Mouse (Mus musculus) left cerebral cortex, adult 6 months (tissue): ENCODE data around the gene Mdn1. TPM values are rescaled to one million over a fixed set of nuclear protein-coding genes. Genes with fewer than 3 reads are reported as not detected.

Experiments used
- long read RNA-seq, 2 experiments: library from polyadenylated mRNA; unstranded; transcript quantifications; one replicate each; pipeline ENCODE4 v2.0.0; 2019 to 2020
- polyA plus RNA-seq: library from polyadenylated mRNA; unstranded; fragments of <200 nt; fragmentation: Nextera tagmentation; gene quantifications from 2 replicates; pipeline ENCODE4 v1.2.3, GENCODE M21; 2021

The Mdn1 gene
- 2.6 and 3.9 TPM in 2 replicates for polyA plus RNA-seq
- long read RNA-seq, experiment 1, partial matches to known transcripts, result 10 of 12 reads
- long read RNA-seq, experiment 1, other reads (novel, unspliced or antisense), result 2 of 12 reads
- long read RNA-seq, experiment 2, partial matches to known transcripts, result 6 of 6 reads
- long read RNA-seq, experiment 2, other reads (novel, unspliced or antisense), result 0 of 6 reads

DNA sequence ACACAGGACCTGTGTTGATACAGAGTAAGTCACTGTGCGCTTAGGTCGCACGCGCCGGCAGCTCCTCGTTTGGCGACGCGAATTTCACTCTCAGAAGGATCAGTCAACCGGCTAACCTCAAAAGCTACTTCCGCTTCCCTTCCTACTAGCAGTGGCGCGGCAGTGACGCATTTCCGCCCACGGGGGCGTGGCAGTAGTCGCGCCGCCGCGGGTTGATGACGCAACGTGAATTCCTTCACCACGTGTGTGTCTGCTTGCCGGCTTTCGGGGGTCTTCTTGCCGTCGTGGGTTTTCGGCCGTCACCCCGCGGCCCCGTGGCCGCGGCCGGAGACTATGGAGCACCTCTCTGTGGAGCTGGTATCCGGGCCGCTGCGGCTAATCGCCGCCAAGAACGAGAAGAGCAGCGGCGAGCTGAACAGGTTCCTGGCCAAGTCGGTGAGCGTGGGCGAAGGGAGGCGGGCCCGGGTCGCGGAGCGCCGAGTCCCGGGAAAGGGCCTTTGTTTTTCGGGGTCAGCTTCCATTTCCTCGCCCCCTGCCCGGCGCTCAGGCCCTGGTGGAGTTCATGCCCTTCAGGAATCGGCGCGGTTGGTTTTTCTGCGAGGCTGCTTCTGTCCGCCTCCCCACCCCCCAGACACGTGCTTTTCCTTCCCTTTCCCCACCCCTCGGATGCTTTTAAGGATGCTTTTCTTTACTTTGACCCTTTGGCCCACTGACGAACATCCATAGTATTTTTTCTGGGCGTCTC, at the start of gene Mdn1:
TSS of gene Mdn1 (plus strand) at position 202 of the 745 bp plus-strand sequence.

DNA sequence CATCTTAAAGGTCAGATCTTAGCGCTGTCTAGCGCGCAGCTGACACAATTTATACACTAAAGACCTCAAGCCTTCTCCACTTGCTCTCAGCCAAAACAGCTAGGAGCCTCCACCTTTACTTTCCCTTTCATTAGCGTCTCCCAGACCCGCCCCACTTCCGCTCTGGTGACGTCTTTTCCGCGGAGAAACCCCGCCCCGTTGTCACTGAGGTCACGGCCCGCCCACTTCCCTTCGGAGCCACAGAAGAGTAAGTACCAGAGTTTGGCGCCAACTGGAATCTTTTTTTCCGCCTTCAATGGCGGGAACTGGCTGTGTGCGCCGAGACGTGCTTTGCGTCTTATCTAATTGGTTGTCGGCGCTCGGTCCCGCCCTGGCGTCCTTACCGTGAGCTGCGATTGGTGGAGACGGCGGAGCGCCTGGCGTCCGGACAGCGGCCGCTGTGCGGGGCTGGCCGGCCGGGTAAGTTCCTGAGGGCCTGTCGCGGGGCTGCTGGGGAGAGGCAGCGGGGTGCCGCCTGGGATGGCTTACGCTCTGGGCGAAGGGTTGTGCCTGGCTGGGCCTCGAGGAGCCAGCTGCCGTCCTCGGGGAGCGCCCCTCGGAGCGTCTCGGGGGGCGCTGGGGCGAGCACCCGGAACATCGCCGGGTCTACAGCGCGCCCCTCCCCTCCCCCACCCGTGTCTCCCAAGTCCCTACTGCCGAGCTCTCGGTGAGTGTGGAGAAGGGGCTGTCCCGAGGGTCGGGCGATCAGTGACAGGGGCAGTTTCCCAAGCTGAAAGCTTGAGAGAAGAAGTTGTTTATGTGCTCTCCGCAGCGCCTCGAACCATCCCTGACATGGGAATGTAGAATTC, 41.7 kb upstream of the Mdn1 start, which contains the start of gene Casp8ap2:
TSS of gene Casp8ap2 (plus strand) at position 418 of the 848 bp plus-strand sequence.

DNA sequence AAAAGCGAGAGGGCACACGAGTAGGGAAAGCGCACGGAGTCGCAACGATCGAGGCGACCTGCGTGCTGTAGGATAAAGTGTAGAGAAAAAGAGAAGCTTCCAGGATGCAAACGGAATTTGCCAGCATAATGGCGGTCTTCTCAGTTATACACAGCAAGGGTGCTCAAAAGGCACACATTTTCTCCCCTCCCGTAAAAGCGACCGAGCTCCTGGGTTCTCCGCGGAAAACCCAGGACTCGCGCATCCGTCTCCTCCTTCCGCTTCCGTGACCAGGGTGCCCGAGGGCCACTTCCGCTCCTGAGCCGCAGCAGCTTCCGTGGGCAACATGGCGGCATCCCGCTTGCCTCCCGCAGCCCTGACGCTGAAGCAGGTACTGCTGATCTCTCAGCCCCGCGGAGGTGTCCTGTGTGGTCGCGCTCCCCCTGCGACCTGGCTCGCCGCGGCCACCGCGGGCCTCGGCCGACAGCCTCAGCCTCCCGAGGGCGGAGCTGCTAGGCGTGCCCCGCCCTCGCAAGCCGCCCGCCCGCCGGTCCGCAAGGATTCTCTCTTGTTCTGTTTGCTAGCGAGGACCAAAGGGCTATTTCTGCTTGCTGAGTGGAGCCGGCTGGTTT, 143.2 kb downstream of the Mdn1 start, which contains the start of gene Lyrm2:
TSS of gene Lyrm2 (plus strand) at position 288 of the 611 bp plus-strand sequence.

Other genes starting within 250 kb of the Mdn1 start
- not detected in 2 replicates for gene Gja10, start 54.4 kb upstream of the Mdn1 start, polyA plus RNA-seq
- 17.3 and 19.7 TPM in 2 replicates for gene Casp8ap2, start 41.7 kb upstream of the Mdn1 start, polyA plus RNA-seq
- 92.8 and 95.3 TPM in 2 replicates for gene Lyrm2, start 143.1 kb downstream of the Mdn1 start, polyA plus RNA-seq